Mouse (Mus musculus): ENCODE results near the gene Apbb1ip.

GRCm38 (mm10) chr2:22781387-22782009 is 7.6 kb downstream of the Apbb1ip start:
- no peak for TF ChIP-seq CTCF (conservative IDR thresholded peaks at IDR 0.05; ENCODE audit: low read length)
- TF ChIP-seq POU5F1 (IDR thresholded peaks at IDR 0.05; ENCODE audit: borderline replicate concordance, low read length): no peak
